Mouse (Mus musculus) limb, embryonic 14.5 days (tissue): Measurements from ENCODE around the gene Hes2. TPM values are rescaled to one million over a fixed set of nuclear protein-coding genes. Genes with fewer than 3 reads are reported as not detected.

Source experiments
- ATAC-seq: fragments of 200-750 bp; cut with Nextera tagmentation; 2 replicates; pipeline ENCODE4 v1.8.0; 2017; ENCODE audit warnings: low read depth, moderate number of reproducible peaks, moderate TSS enrichment; ENCODE audit not compliant: low FRiP score
- DNase-seq: peaks from one replicate; pipeline ENCODE4 v3.0.0-alpha.2; 2015; ENCODE audit warnings: low spot score
- H3K27ac ChIP-seq: fragments of 300-500 bp; sonication (generic); replicated peaks from 2 replicates; pipeline ENCODE4 v1.5.1; 2014; ENCODE audit warnings: low read depth, mild to moderate bottlenecking, low read length, moderate library complexity, mixed read lengths
- H3K27me3 ChIP-seq: fragments of 300-500 bp; sonication (generic); 2 replicates; pipeline ENCODE4 v1.6.1; 2014; ENCODE audit warnings: low read length, mixed read lengths; ENCODE audit not compliant: control insufficient read depth, insufficient read depth
- H3K36me3 ChIP-seq: fragments of 300-500 bp; sonication (generic); 2 replicates; pipeline ENCODE4 v1.6.1; 2014; ENCODE audit warnings: mild to moderate bottlenecking, low read length, moderate library complexity, mixed read lengths; ENCODE audit not compliant: control insufficient read depth, insufficient read depth
- H3K4me1 ChIP-seq: fragments of 300-500 bp; sonication (generic); 2 replicates; pipeline ENCODE4 v1.6.1; 2014; ENCODE audit warnings: antibody characterized with exemption, low read length, mixed read lengths; ENCODE audit not compliant: control insufficient read depth, insufficient read depth
- H3K4me2 ChIP-seq: fragments of 300-500 bp; sonication (generic); replicated peaks from 2 replicates; pipeline ENCODE4 v1.6.1; 2014; ENCODE audit warnings: low read depth, mild to moderate bottlenecking, low read length, moderate library complexity; ENCODE audit not compliant: severe bottlenecking
- H3K4me3 ChIP-seq: fragments of 300-500 bp; sonication (generic); replicated peaks from 2 replicates; pipeline ENCODE4 v1.5.1; 2014; ENCODE audit warnings: low read length
- H3K9ac ChIP-seq: fragments of 300-500 bp; sonication (generic); 2 replicates; pipeline ENCODE4 v1.6.1; 2014; ENCODE audit warnings: mild to moderate bottlenecking, low read depth, low read length, moderate library complexity; ENCODE audit not compliant: severe bottlenecking
- H3K9me3 ChIP-seq: fragments of 300-500 bp; sonication (generic); 2 replicates; pipeline ENCODE4 v1.6.1; 2016; ENCODE audit warnings: low read length; ENCODE audit not compliant: control insufficient read depth
- POLR2A ChIP-seq: fragments of 200-500 bp; IDR thresholded peaks from 2 replicates; pipeline ENCODE4 v1.8.0; 2012; ENCODE audit warnings: inconsistent platforms, mild to moderate bottlenecking, moderate library complexity, borderline replicate concordance; ENCODE audit not compliant: insufficient read depth, insufficient read length; ENCODE audit errors: extremely low read depth
- WGBS: fragments of 180-500 bp; shearing (Covaris S2); extraction: QIAGEN DNeasy Blood & Tissue Kit; methylation state at CpG from one replicate; pipeline ENCODE4 v1.1.7; 2014; 5-methylcytosine and 5-hydroxymethylcytosine counted together
- polyA plus RNA-seq, 2 experiments: library from polyadenylated mRNA; depleted of rRNA in 1 of 2; stranded (reverse) in 1 of 2; unstranded in 1 of 2; fragments of >200 nt; fragmentation: Nextera tagmentation in 1 of 2; extraction: Ambion mirVana in 1 of 2; gene quantifications; 2 replicates each; pipeline versions ENCODE4 v1.2.1 to v1.2.3; 2012 to 2014

Hes2 gene
- 0.03 and 0.04 TPM in 2 replicates for polyA plus RNA-seq (2012; rRNA removed)
- polyA plus RNA-seq (2014; fragmentation: Nextera tagmentation; extraction: Ambion mirVana): not detected in 2 replicates

DNA sequence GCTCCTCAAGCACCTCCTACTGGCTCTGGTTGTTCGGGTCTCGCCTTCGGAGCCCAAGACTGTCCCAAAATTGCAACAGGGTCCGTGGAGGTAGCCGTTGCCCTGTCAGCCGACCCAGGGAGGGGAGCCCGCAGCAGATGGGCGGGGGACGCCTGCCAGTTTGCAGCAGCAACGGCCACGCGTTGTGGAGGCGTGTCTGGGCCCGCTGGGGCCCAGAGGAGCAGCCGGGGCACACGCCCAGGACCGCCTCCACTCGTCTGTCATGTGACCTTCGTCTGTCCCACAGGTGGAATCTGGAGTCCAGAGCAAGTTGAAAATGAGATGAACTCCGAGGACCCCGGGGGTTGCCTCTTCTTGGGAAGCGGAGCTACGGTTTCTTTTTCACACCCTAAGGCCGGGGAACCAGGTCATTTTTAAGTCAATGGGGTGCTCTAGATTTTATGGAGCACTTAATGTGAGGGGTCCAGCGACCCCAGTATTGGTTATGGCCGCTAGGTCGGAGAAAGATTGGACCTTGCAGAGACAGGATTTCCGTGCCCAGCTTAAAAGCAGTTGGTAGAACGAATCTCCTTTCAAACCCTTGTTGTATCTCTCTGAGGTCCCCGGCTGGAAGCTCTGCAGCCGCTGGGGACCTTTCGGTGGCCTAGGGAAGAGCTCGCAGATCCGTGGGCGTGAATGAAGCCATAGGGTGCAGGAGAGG lies at the start of gene Hes2:
TSS of gene Hes2 (plus strand) at position 283 of the 700 bp plus-strand sequence.
- Histone ChIP-seq H3K4me3 (peak within 1 kb of the TSS; percentile 15; the same call in 1 of the 2 replicates), H3K27me3 (peaks cover 68% of the 10 kb centered on the region), H3K4me2 (peak within 1 kb of the TSS; percentile 28; the same call in 1 of the 2 replicates), H3K36me3 (no peaks in the 10 kb centered on the region), H3K4me1 (peaks cover 8% of the 10 kb centered on the region; the same call in 1 of the 2 replicates), H3K27ac (no peak within 1 kb of the TSS), H3K9ac (no peak within 1 kb of the TSS), H3K9me3 (no peaks in the 10 kb centered on the region)
- TF ChIP-seq POLR2A: no peak
- WGBS: 4% methylated on average over 34 of the region's 35 CpGs
- DNase-seq (no peak), ATAC-seq (no peak)

GRCm38 (mm10) chr4:152109509-152109908 lies 49.2 kb upstream of the Hes2 start:
- H3K27ac ChIP-seq: no peak overlapping the region
- no peak for DNase-seq
- no peak for ATAC-seq
- H3K9ac ChIP-seq: no peak overlapping the region
- H3K36me3 ChIP-seq: peaks cover 80% of the 10 kb centered on the region
- TF ChIP-seq POLR2A: no peak
- H3K27me3 ChIP-seq: peaks cover 1% of the 10 kb centered on the region; the same call in 1 of the 2 replicates
- H3K9me3 ChIP-seq: no peaks in the 10 kb centered on the region
- no peak overlapping the region for H3K4me3 ChIP-seq
- H3K4me2 ChIP-seq: no peak overlapping the region
- 75% methylated on average over 3 of the region's 3 CpGs for WGBS
- H3K4me1 ChIP-seq: peaks cover 16% of the 10 kb centered on the region

- Histone ChIP-seq H3K4me3 (no peak overlapping the region), H3K4me2 (no peak overlapping the region), H3K9ac (no peak overlapping the region), H3K27ac (no peak overlapping the region), H3K4me1 (peaks cover 17% of the 10 kb centered on the region), H3K9me3 (no peaks in the 10 kb centered on the region), H3K36me3 (peaks cover 84% of the 10 kb centered on the region), H3K27me3 (peaks cover 10% of the 10 kb centered on the region)
- no peak for DNase-seq
- WGBS: 89% methylated on average over 4 of the region's 4 CpGs
- no peak for TF ChIP-seq POLR2A
- no peak for ATAC-seq
These were observed 48.0 kb upstream of the Hes2 start for GRCm38 (mm10) chr4:152110689-152111088.

DNA sequence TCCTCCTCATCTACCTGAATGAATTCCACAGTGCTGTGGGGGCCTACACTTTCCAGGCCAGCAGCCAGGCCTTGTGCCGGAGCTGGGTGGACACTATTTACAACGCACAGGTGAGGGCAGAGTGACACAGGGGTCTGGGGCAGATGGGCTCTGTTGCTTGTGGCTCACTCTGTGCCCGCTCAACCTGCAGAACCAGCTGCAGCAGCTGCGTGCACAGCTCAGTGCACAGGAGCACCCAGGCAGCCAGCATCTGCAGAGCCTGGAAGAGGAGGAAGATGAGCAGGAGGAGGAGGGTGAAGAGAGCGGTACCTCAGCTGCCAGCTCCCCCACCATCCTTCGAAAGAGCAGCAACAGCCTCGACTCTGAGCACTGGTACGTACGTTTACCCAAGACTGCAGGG lies 46.3 kb upstream of the Hes2 start:
- WGBS: 91% methylated on average over 9 of the region's 9 CpGs
- H3K4me2 ChIP-seq: no peak overlapping the region
- peaks cover 23% of the 10 kb centered on the region for H3K27me3 ChIP-seq
- ATAC-seq (no peak), DNase-seq (no peak)
- H3K4me1 ChIP-seq: peaks cover 19% of the 10 kb centered on the region
- no peak for TF ChIP-seq POLR2A
- no peaks in the 10 kb centered on the region for H3K9me3 ChIP-seq
- no peak overlapping the region for H3K4me3 ChIP-seq
- no peak overlapping the region for H3K9ac ChIP-seq
- peaks cover 71% of the 10 kb centered on the region for H3K36me3 ChIP-seq
- H3K27ac ChIP-seq: no peak overlapping the region

DNA sequence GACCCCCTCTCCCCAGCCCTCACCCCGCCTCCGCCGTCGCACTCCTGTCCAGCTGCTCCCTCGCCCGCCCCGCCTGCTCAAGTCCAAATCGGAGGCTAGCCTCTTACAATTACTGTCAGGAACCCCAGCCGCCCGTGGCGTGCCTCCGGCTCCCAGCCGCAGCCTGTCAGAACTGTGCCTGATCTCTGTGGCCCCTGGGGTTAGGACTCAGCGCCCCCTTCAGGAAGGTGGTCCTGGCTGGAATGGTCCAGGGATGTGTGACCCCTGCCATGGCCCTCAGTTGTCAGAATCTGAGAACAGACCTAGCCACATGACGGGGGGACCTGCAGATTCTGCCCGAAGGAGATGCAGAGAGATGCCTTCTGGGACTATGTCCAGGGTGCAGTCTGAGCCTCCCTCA lies 44.6 kb upstream of the Hes2 start:
- no peak for TF ChIP-seq POLR2A
- no peak overlapping the region for H3K27ac ChIP-seq
- no peaks in the 10 kb centered on the region for H3K9me3 ChIP-seq
- ATAC-seq (no peak), DNase-seq (no peak)
- H3K36me3 ChIP-seq: peaks cover 61% of the 10 kb centered on the region
- 57% methylated on average over 16 of the region's 16 CpGs for WGBS
- no peak overlapping the region for H3K4me2 ChIP-seq
- H3K27me3 ChIP-seq: peaks cover 39% of the 10 kb centered on the region
- no peak overlapping the region for H3K4me3 ChIP-seq
- H3K4me1 ChIP-seq: peaks cover 8% of the 10 kb centered on the region
- no peak overlapping the region for H3K9ac ChIP-seq
